Mouse (Mus musculus) erythroblast, embryonic 14.5 days (primary cell): Measurements from ENCODE around the gene Lman1l.

Experiments
- GATA1 ChIP-seq: IDR thresholded peaks from 2 replicates; pipeline ENCODE4 v1.6.1; 2012; ENCODE audit warnings: low read length, inconsistent platforms, mixed read lengths
- TAL1 ChIP-seq: IDR thresholded peaks from 3 replicates; pipeline ENCODE4 v1.6.1; 2012; ENCODE audit warnings: low read length, inconsistent platforms, mixed read lengths

GRCm38 (mm10) chr9:57624295-57624694 is 3.7 kb upstream of the Lman1l start:
- TF ChIP-seq TAL1, result no peak
- TF ChIP-seq GATA1, result no peak
